Mouse (Mus musculus) spleen, adult 2 months (tissue): ENCODE measurements around the gene Ddx21.

Experiments used
- CTCF ChIP-seq: fragments of 200-500 bp; IDR thresholded peaks from 2 replicates; pipeline ENCODE4 v1.5.1; 2011; ENCODE audit warnings: mild to moderate bottlenecking, inconsistent platforms; ENCODE audit not compliant: insufficient read depth, insufficient read length, insufficient replicate concordance; ENCODE audit errors: extremely low read depth
- POLR2A ChIP-seq: fragments of 200-500 bp; IDR thresholded peaks from 2 replicates; pipeline ENCODE4 v1.6.1; 2011; ENCODE audit warnings: low read depth, low read length, inconsistent platforms

- TF ChIP-seq CTCF (no peak), POLR2A (no peak)
Measured at GRCm38 (mm10) chr10:62603233-62604030, 1.4 kb upstream of the Ddx21 start.
